Mouse (Mus musculus) E14TG2a.4 (cell line): ENCODE results near the gene Tns3.

ENCODE experiments used
- CTCF ChIP-seq: conservative IDR thresholded peaks from 2 replicates; pipeline ENCODE4 v1.5.1; 2014; ENCODE audit warnings: low read length
- NANOG ChIP-seq: IDR thresholded peaks from 2 replicates; pipeline ENCODE4 v1.6.1; 2014; ENCODE audit warnings: borderline replicate concordance, low read length, mixed read lengths
- POU5F1 ChIP-seq: IDR thresholded peaks from 2 replicates; pipeline ENCODE4 v1.6.1; 2014; ENCODE audit warnings: low read length, borderline replicate concordance

- no peak for TF ChIP-seq CTCF
- no peak for TF ChIP-seq NANOG
- TF ChIP-seq POU5F1 = no peak
Observed at GRCm38 (mm10) chr11:8651448-8652035, 12.8 kb downstream of the Tns3 start.
